Mouse (Mus musculus): Measurements from ENCODE around the gene Atpif1.
"Not testable (repeated sequence)": the region's sequence is repeated elsewhere in the genome, so short reads cannot be mapped to it uniquely, and the experiment has no call there.

Atpif1 gene

DNA sequence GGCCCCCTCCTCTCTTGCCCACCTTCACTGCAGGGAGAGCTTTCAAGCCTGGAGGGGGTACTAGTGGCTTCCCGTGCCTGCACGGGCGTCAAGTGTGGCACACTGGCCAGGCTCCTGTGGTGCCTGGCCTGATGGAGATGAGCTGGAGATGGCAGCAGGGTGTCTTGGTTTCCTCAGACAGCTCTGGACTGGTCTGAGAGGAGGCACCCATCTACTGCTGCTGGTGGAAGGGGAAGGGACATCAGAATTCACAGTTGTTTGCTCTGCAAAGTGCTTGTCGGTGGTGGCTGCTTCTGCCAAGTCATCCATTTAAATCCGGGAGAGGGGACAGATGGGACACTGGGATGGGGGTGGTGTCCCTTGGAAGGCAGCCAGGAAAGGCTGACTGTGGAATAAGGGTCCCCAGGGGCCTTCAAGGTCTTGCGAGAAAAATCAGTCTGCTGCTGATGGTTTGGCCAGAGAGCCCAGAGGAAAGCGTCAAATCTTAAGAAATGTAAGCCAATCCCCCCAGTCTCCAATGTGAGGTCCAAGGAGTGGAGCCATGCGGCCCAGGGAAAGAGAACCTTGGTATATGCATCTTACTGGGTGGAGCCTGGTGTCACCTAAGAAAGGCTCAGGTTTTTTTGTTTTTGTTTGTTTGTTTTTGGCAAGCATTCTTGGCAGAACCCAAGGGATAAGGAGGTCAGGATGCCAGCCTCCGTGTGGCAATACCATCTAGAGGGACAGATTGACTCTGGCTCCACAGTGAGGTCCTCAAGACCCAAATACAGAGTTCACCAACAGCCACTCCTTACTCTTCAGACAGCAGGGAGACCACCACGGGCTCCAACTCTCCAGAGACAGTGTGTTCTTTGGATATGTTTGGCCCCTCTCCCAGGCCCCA is 41.0 kb downstream of the Atpif1 start:
- DNase-seq (ENCODE audit: low read depth, low spot score): no peak

DNA sequence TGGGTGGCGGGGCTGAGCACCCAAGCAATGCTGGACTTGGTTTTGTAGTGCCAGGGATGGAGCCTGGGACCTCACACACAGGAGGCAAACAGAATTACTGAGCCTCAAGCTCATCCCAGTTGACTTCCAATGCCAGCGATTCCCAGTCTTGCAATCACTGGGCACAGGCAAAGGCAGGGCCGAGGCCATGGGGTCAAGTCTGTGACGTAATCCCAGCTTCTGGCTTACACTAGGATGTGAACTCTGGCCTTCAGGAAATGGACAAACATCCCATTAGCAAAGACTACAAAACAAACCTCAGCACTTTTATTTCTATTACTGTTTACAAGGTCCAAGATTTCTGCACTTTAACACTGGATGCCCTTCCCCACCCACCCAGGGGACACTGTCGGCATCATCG is 41.7 kb downstream of the Atpif1 start:
- no peak for DNase-seq (ENCODE audit: low read depth, low spot score)

- no peak for DNase-seq (ENCODE audit: low read depth, low spot score)
Measured at GRCm38 (mm10) chr4:132491057-132491456, 42.4 kb downstream of the Atpif1 start.

- DNase-seq (ENCODE audit: low read depth, low spot score): no peak
Measured at GRCm38 (mm10) chr4:132490273-132491010, 43.0 kb downstream of the Atpif1 start.

GRCm38 (mm10) chr4:132488976-132489375 is 44.5 kb downstream of the Atpif1 start:
- DNase-seq (ENCODE audit: low read depth, low spot score): no peak

GRCm38 (mm10) chr4:132488521-132488920 is 44.9 kb downstream of the Atpif1 start:
- no peak for DNase-seq (ENCODE audit: low read depth, low spot score)

DNA sequence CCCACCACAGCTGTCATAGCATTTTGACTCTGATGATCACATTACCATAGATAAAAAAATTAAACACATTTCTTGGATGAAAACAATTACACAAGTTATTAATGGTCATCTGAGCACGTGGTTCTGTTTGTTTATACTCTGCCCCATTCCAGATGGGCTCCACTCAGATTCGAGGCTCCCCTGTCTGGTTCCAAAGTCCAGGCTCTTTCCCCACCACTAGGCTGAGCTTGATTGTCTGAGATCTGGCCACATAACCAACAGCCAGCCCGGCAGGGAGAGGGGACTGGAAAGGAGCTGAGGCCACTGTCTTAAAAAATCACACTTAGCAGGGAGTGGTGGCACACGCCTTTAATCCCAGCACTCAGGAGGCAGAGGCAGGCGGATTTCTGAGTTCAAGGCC is 48.6 kb downstream of the Atpif1 start:
- DNase-seq (ENCODE audit: low read depth, low spot score): no peak

- no peak for DNase-seq (ENCODE audit: low read depth, low spot score)
Measured at GRCm38 (mm10) chr4:132484231-132484630, 49.2 kb downstream of the Atpif1 start.

DNA sequence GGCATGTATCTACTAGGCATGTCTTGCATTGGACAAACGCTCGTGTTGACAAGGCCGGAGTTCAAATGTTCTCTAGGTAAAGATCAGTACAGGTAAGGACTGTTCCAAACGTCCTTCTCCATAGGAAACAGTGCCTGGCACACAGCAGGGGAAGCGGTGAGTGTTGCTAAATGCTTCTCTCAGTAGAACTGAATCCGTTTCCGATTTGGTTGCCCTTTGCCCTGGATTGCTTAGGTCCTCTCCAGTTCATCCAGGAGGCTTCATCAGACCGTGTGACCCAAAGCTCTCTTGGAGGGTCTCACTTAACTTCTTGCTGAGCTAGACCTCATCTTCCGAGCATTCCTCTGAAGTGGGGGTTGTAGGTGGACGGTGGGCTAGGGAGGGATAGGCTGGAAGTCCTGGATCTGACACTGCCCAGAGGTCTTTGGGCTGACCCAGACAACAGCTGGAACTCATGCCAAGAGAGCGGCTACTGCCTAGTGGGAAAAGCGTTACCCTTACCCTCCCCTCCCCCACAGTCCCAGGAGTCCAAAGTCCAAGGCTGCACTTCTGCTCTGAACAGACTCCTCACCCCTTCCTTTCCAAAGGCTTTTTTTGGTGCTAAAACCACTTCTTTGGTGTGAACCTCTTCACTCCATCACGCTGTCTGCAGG is 50.4 kb downstream of the Atpif1 start:
- DNase-seq (ENCODE audit: low read depth, low spot score): no peak

DNA sequence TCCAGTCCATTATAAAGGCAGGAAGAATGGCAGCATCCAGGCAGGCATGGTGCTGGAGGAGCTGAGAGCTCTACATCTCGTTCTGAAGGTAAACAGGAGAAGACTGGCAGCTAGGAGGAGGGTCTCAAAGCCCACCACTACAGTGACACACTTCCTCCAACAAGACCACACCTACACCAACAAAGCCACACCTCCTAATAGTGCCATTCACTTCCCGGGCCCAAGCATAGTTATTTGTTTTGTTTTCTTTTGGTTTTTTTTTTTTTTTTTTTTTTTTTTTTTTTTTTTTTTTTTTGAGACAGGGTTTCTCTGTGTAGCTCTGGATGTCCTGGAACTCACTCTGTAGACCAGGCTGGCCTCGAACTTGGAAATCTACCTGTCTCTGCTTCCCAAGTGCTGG is 51.4 kb downstream of the Atpif1 start:
- not testable (repeated sequence) for DNase-seq (ENCODE audit: low read depth, low spot score)

Data from c-Kit-negative CD71-positive TER-119-positive erythroid progenitor cells, embryonic 14.5 days (primary cell).